Mouse (Mus musculus): ENCODE measurements around the gene Ctbp2.

GRCm38 (mm10) chr7:133001388-133001787, 122.8 kb downstream of the Ctbp2 start:
- no peak for TF ChIP-seq CTCF (IDR thresholded peaks at IDR 0.05; ENCODE audit: low read depth, low read length)
- TF ChIP-seq GATA1 (IDR thresholded peaks at IDR 0.05; ENCODE audit: borderline replicate concordance, low read length), result no peak
- no peak for TF ChIP-seq TAL1 (conservative IDR thresholded peaks at IDR 0.05; ENCODE audit: low read depth, low read length)
- TF ChIP-seq POLR2AphosphoS5 (IDR thresholded peaks at IDR 0.05; ENCODE audit: insufficient replicate concordance, low read depth, low read length), result no peak

Measured in G1E (cell line).